Mouse (Mus musculus) cerebellum, adult 18-20 months (tissue): ENCODE data around the gene D330045A20Rik.
A peak's percentile ranks its signal among the peaks of the same experiment; 100 is the strongest.
"Not testable (repeated sequence)": the region's sequence is repeated elsewhere in the genome, so short reads cannot be mapped to it uniquely, and the experiment has no call there.

Experiments used
- DNase-seq, 2 experiments: peaks; one replicate each; pipeline ENCODE4 v3.0.0; 2021

The D330045A20Rik gene

GRCm38 (mm10) chrX:139480022-139480894 lies at the start of gene D330045A20Rik:
D330045A20Rik (plus strand) TSS chrX:139480367.
- DNase-seq: peak in 1 of 2 experiments; percentile 6

- DNase-seq: no peak
Measured at GRCm38 (mm10) chrX:139432550-139432949, 47.6 kb upstream of the D330045A20Rik start.

GRCm38 (mm10) chrX:139435202-139435601 lies 45.0 kb upstream of the D330045A20Rik start:
- DNase-seq: no peak

DNA sequence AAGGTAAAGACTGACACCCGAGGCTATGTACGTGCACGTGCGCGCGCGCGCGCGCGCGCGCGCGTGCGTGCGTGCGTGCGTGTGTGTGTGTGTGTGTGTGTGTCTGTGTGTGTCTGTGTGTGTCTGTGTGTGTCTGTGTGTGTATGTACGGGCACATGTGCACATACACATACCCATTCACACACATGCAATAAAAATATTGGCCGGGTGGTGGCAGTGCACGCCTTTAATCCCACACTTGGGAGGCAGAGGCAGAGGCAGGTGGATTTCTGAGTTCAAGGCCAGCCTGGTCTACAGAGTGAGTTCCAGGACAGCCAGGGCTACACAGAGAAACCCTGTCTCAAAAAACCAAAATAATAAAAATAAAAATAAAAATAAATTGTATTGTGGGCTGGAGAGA lies 39.1 kb upstream of the D330045A20Rik start:
- DNase-seq: not testable (repeated sequence)

GRCm38 (mm10) chrX:139456812-139457211 lies 23.4 kb upstream of the D330045A20Rik start:
- DNase-seq: no peak

DNA sequence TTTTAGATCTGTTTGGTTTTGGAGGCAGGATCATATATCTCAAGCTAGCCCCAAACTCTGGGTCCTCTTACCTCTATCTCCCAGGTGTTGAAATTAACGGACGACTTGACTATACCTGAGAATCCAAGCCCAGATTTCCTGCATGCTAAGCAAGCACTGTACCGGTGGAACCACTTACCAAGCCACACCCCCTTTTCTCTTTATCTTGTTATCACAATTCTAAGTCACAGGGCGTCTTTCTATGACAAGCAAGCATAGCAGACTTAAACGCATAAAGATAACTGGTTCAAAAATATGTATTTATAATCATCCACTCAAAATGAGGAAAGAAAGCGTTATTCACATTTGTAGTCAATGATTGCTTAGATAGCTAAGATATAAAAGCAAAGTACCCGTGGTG lies 1.9 kb downstream of the D330045A20Rik start:
- no peak for DNase-seq

GRCm38 (mm10) chrX:139484974-139485373 lies 4.8 kb downstream of the D330045A20Rik start:
- no peak for DNase-seq

GRCm38 (mm10) chrX:139516156-139516555 lies 36.0 kb downstream of the D330045A20Rik start:
- DNase-seq: no peak

GRCm38 (mm10) chrX:139519251-139519650 lies 39.1 kb downstream of the D330045A20Rik start:
- no peak for DNase-seq

- DNase-seq: no peak
Measured at GRCm38 (mm10) chrX:139524303-139525091, 44.3 kb downstream of the D330045A20Rik start.

DNA sequence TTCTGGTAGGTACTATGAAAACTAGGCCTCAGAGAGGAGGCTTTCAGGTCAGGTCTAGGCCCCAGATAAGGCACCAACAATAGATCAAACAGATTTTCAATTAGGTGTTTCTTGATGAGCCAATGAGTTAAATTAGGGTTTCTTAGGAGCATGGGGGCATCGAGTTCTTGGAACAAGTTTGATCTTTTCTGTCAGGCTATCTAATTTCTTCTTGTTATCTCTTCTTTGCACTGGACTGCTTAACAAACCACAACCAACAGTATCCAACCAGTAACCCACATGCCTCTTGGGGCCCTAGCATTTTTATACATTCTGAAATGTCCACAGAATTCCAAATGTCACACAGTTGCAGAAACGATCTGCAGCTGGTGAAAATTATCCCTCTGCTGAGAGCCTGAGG lies 45.6 kb downstream of the D330045A20Rik start:
- DNase-seq: no peak

- DNase-seq: no peak
Measured at GRCm38 (mm10) chrX:139526984-139527383, 46.8 kb downstream of the D330045A20Rik start.

DNA sequence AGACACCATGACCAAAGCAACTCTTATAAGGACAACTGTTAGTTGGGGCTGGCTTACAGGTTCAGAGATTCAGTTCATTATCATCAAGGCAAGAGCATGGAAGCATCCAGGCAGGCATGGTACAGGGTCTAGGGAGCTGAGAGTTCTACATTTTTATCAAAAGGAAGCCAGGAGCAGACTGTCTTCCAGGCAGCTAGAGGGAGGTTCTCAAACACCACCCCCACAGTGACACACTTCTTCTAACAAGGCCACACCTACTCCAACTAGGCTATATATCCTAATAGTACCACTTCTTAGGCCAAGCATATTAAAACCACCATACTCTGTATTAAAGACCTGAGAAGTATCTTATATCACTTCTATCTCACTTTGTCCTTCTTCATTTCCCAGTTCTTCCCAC lies 49.5 kb downstream of the D330045A20Rik start:
- DNase-seq: no peak

- no peak for DNase-seq
Measured at GRCm38 (mm10) chrX:139532293-139532692, 52.1 kb downstream of the D330045A20Rik start.

DNA sequence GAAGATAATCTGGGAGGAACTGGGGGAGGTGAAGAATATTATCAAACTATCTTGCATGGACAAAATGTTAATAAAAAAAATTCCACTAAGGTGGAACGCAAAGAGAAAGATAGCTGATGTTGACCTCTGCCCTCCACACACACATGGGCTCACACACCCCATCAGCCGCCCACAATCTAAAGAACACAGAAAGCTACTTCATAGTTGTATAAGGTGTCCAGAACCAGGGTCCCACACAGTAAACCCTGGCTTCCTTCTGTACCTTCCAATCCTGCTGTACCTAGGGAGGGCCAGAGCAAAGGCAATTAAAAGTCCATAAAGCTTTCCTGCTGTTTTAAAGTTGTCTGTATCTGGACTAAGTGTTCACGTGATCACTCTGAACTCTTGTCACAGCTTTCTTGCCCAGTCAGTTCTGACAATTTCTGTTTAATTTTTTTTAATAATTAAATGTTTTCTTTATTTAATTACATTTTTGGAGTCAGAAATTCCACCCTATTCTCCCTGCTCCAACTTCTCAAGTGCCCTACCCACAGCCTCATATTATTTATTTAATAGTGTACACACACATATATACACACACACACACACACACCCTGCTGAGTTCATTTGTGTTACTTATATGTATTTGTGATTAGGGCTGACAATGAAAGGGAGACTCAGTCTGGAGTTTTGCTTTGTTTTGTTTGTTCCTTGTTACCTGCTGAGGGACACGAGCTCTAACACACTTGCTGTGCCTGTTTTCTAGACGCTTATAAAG lies 57.7 kb downstream of the D330045A20Rik start:
- no peak for DNase-seq

GRCm38 (mm10) chrX:139543726-139544125 lies 63.6 kb downstream of the D330045A20Rik start:
- DNase-seq: no peak

DNA sequence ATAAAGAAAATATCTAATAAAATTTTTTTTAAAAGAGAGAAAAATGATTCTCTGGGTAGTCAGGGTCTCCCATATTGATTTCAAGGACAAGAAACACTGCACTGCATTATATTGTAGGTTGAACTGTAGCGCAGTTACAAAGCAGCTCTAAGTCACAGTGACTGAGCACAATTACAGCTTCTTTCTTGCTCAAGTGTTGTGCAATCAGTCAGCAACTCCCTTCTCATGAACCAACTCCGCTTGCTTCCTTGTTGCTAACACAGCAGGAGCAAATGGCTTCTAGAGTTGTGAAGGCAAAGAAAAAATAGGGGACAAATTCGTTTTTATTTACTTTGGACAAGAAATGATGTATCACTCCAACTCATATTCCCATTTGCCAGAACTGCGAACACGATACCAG lies 70.3 kb downstream of the D330045A20Rik start:
- no peak for DNase-seq

GRCm38 (mm10) chrX:139552090-139552489 lies 71.9 kb downstream of the D330045A20Rik start:
- DNase-seq: no peak

- no peak for DNase-seq
Measured at GRCm38 (mm10) chrX:139562255-139562924, 82.2 kb downstream of the D330045A20Rik start.

- DNase-seq: no peak
Measured at GRCm38 (mm10) chrX:139562925-139563461, 82.8 kb downstream of the D330045A20Rik start, which contains the start of gene Rnf128. Rnf128 (plus strand) TSS chrX:139563316.

- DNase-seq: no peak
Measured at GRCm38 (mm10) chrX:139570054-139570453, 89.9 kb downstream of the D330045A20Rik start.
